Mouse (Mus musculus): ENCODE measurements around the gene Fbxo2.

DNA sequence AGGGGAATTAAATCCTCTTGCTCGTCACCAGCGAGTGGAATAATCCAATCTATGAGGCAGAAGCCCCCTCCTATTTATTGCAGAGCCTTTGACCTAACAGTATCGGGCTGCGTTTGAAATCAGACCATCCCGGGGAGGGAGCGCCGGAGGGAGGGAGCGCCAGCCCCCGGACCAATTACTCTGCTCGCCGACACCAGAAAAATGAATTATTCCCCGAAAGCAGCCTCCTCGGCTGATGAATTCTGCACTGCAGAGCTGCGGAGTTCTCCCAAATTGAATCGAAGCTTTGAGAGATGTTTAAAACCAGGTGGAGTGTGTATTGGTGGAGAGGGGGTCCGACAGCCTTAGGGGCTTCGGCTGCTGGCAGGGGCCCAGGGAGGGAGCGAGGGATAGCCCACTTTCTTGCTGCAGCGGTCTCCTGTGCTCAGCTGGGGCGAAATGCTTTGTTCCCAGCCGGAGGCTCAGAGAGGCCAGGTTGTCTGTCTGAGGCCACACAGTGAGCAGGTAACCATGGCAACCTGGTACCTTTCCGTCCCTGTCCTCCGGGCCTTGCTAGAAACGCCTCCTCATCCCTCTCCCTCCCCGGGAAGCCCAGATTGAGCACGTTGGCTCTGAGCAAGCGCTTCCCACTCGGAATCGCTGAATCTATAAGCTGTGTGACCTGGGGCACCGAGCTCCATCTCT is 13.5 kb downstream of the Fbxo2 start:
- TF ChIP-seq CTCF (IDR thresholded peaks at IDR 0.05; ENCODE audit: borderline replicate concordance, insufficient read depth, low read depth, low read length) (no peak), POLR2A (IDR thresholded peaks at IDR 0.05; ENCODE audit: borderline replicate concordance, insufficient read depth, low read length) (no peak)

Measured in cerebellum, adult 2 months (tissue).